Mouse (Mus musculus) G1E (cell line): ENCODE results near the gene Meis2. TPM values are rescaled to one million over a fixed set of nuclear protein-coding genes. Genes with fewer than 3 reads are reported as not detected.

ENCODE experiments used
- ATAC-seq: 2 replicates; pipeline ENCODE4 v1.8.0; 2016; ENCODE audit warnings: mild to moderate bottlenecking; ENCODE audit not compliant: insufficient number of reproducible peaks, poor library complexity, low FRiP score, severe bottlenecking; ENCODE audit errors: extremely low read depth
- DNase-seq: peaks from one replicate; pipeline ENCODE4 v3.0.0; 2012; ENCODE audit warnings: low spot score
- H3K27me3 ChIP-seq: 2 replicates; pipeline ENCODE4 v1.6.1; 2012; ENCODE audit warnings: mild to moderate bottlenecking, low read length, inconsistent platforms; ENCODE audit not compliant: insufficient read depth
- H3K36me3 ChIP-seq: replicated peaks from 2 replicates; pipeline ENCODE3; 2012; ENCODE audit warnings: mild to moderate bottlenecking, inconsistent platforms
- H3K4me1 ChIP-seq: 2 replicates; pipeline ENCODE4 v1.6.1; 2012; ENCODE audit warnings: low read depth, low read length, inconsistent platforms, mixed read lengths; ENCODE audit not compliant: insufficient read depth
- H3K4me3 ChIP-seq: 2 replicates; pipeline ENCODE4 v1.5.1; 2012; ENCODE audit warnings: low read depth, mild to moderate bottlenecking, inconsistent platforms, low read length, moderate library complexity, mixed read lengths
- H3K9me3 ChIP-seq: replicated peaks from 2 replicates; pipeline ENCODE4 v1.6.1; 2012; ENCODE audit warnings: inconsistent platforms
- CTCF ChIP-seq: IDR thresholded peaks from 2 replicates; pipeline ENCODE4 v1.5.1; 2012; ENCODE audit warnings: low read depth, low read length, inconsistent platforms, mixed read lengths
- GATA1 ChIP-seq: IDR thresholded peaks from 2 replicates; pipeline ENCODE4 v1.6.1; 2012; ENCODE audit warnings: borderline replicate concordance, low read length, inconsistent platforms, mixed read lengths
- GATA2 ChIP-seq: IDR thresholded peaks from 2 replicates; pipeline ENCODE4 v1.6.1; 2012; ENCODE audit warnings: low read depth, low read length, inconsistent platforms, borderline replicate concordance
- POLR2AphosphoS5 ChIP-seq: IDR thresholded peaks from 2 replicates; pipeline ENCODE4 v1.6.1; 2012; ENCODE audit warnings: low read depth, low read length, inconsistent platforms; ENCODE audit not compliant: insufficient replicate concordance
- TAL1 ChIP-seq: conservative IDR thresholded peaks from 2 replicates; pipeline ENCODE4 v1.6.1; 2012; ENCODE audit warnings: low read depth, low read length, inconsistent platforms, mixed read lengths
- polyA plus RNA-seq: library from polyadenylated mRNA; stranded (reverse); fragments of >175 nt; gene quantifications from 2 replicates; pipeline ENCODE4 v1.2.3, GENCODE M21; 2012
- total RNA-seq, 2 experiments: library from RNA; stranded (forward) in 1 of 2; stranded (reverse) in 1 of 2; fragments of 200-1000 nt in 1 of 2; fragments of >200 nt in 1 of 2; fragmentation: Nextera tagmentation in 1 of 2; gene quantifications; 2 replicates each; pipeline ENCODE4 v1.2.3; 2014 to 2017

Meis2 gene
- total and polyA plus RNA-seq, 3 experiments, result 0.27 to 4.3 (median 3.2) TPM

- TF ChIP-seq GATA1 (no peak), TAL1 (no peak), GATA2 (no peak), POLR2AphosphoS5 (no peak), CTCF (no peak)
- H3K27me3 ChIP-seq, result no peaks in the 10 kb centered on the region
- DNase-seq (no peak), ATAC-seq (no peak)
- H3K4me1 ChIP-seq, result no peaks in the 10 kb centered on the region
- H3K4me3 ChIP-seq, result no peak overlapping the region
- peaks cover 15% of the 10 kb centered on the region for H3K9me3 ChIP-seq
- no peaks in the 10 kb centered on the region for H3K36me3 ChIP-seq
Measured at GRCm38 (mm10) chr2:116010469-116010868, 55.2 kb downstream of the Meis2 start.

- H3K4me3 ChIP-seq, result no peak overlapping the region
Measured at GRCm38 (mm10) chr2:116010061-116010460, 55.6 kb downstream of the Meis2 start.

DNA sequence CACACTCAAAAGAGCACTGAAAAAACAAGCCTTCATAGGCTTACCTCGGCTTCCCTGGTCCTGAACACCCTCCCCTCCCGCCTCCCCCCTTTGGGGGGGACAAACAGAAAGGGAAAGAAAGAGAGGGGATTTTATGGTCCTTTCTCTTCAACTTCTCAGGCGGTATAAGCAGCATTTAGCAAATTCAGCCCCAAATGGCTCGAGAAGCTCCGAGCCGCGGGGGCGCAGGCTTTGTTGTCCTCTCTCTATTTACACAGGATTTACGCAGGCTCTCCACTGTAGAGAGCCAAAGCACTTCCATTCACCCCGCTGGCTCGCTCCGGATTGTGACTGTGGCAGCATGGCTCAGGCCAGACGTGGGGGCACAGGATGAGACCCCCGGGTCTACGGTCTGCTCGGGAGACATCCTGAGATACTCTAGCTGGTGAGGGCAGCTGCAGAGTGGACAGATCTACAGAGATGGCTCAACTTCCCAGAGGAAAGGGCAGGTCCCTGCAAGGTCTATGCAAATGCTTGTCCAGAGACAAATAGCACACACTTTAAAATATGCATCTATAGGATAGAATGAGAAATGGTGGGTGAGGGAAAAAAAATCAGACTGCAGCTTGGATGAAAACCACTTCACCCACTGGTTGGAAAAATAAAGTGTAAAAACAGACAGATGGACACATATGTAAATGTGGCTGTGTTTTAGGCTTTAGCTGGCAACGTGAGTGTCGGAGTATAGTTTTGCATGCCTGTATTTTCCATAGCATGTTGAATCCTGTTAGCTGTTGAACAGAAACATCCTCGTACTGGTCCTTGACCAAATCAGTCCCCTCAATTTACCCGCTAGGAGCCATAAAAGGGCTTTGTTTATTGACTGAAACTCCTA, 56.3 kb downstream of the Meis2 start:
- no peak for ATAC-seq
- H3K4me3 ChIP-seq, result no peak overlapping the region

More at GRCm38 (mm10) chr2:116010061-116010460, 55.6 kb downstream of the Meis2 start:
- ATAC-seq (no peak), DNase-seq (no peak)
- H3K27me3 ChIP-seq, result no peaks in the 10 kb centered on the region
- no peaks in the 10 kb centered on the region for H3K36me3 ChIP-seq
- TF ChIP-seq CTCF (no peak), POLR2AphosphoS5 (no peak), GATA2 (no peak), GATA1 (no peak), TAL1 (no peak)
- H3K4me1 ChIP-seq, result no peaks in the 10 kb centered on the region
- H3K9me3 ChIP-seq, result peaks cover 17% of the 10 kb centered on the region

GRCm38 (mm10) chr2:116002354-116002753, 63.3 kb downstream of the Meis2 start:
- Histone ChIP-seq H3K9me3 (peaks cover 43% of the 10 kb centered on the region), H3K36me3 (no peaks in the 10 kb centered on the region), H3K4me3 (no peak overlapping the region), H3K27me3 (no peaks in the 10 kb centered on the region), H3K4me1 (no peaks in the 10 kb centered on the region)
- DNase-seq (no peak), ATAC-seq (no peak)
- no peak for TF ChIP-seq CTCF
- TF ChIP-seq POLR2AphosphoS5, result no peak
- no peak for TF ChIP-seq GATA1
- no peak for TF ChIP-seq TAL1
- TF ChIP-seq GATA2, result no peak

More for the DNA sequence above, 56.3 kb downstream of the Meis2 start:
- TF ChIP-seq GATA1, result no peak
- TF ChIP-seq CTCF, result no peak
- no peak for TF ChIP-seq POLR2AphosphoS5
- TF ChIP-seq TAL1, result no peak
- no peak for TF ChIP-seq GATA2
- Histone ChIP-seq H3K27me3 (no peaks in the 10 kb centered on the region), H3K36me3 (no peaks in the 10 kb centered on the region), H3K9me3 (peaks cover 21% of the 10 kb centered on the region), H3K4me1 (no peaks in the 10 kb centered on the region)
- DNase-seq, result no peak

DNA sequence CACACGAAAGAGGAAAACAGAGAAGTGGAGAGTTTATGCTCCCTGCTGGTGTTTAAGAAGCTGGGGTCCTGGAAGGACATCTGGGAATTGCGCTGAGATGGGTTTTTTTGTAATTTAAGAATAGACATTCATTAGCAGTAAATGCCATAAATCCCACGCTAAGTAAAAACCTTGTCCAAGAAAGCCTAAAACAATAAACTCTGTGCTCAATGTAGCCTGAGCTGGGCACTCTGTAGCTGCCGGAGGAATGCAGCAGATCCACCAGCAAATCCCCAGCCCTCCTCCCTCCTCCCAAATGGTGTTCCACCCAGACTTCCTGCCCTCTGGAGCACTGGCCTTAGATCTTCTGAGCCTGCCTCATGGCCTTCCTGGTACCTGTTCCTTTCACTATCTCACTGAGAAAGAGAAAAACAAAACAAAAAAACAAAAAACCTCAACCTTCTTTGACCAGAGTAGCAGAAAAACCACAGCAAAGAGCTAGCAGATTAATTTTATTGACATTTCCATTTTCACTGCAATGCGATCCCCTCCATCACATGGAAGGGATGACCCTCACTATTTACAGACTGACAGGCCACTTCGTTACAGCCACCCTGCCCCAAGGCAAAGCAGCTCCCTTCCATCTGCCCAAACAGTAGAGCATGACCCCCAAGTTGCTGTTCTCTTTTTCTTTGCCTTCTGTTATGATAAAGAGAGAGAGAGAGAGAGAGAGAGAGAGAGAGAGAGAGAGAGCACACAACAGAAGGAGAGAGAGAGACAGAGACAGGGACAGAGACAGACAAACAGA, 64.1 kb downstream of the Meis2 start:
- H3K4me3 ChIP-seq, result no peak overlapping the region
- no peak for ATAC-seq
- no peak for TF ChIP-seq GATA1
- TF ChIP-seq CTCF, result no peak
- no peak for TF ChIP-seq POLR2AphosphoS5
- no peak for TF ChIP-seq TAL1
- no peak for TF ChIP-seq GATA2
- no peaks in the 10 kb centered on the region for H3K36me3 ChIP-seq
- H3K27me3 ChIP-seq, result no peaks in the 10 kb centered on the region
- H3K9me3 ChIP-seq, result peaks cover 43% of the 10 kb centered on the region
- no peak for DNase-seq
- no peaks in the 10 kb centered on the region for H3K4me1 ChIP-seq

DNA sequence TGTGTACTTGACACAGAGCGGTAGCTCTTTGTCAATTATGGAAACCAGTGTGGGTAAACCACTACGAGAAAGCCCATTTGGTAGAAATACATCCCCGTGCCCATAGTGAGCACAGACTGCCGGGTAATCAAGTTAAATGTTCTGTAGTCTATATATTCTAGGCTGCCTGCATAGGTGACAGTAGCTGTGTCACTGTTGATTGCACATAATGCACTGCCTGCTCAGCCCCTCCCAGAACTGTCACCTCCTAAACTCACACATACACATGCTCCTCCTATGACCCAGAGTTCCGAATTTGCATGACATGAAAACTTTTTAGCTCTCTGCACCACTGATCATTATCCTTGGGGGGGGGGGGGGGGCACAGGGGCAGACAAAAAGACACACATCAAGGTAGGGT, 65.1 kb downstream of the Meis2 start:
- no peaks in the 10 kb centered on the region for H3K4me1 ChIP-seq
- ATAC-seq, result no peak
- TF ChIP-seq TAL1, result no peak
- no peak for TF ChIP-seq POLR2AphosphoS5
- no peak for TF ChIP-seq CTCF
- no peak for TF ChIP-seq GATA1
- TF ChIP-seq GATA2, result no peak
- no peaks in the 10 kb centered on the region for H3K36me3 ChIP-seq
- H3K9me3 ChIP-seq, result peaks cover 40% of the 10 kb centered on the region
- no peak for DNase-seq
- H3K4me3 ChIP-seq, result no peak overlapping the region
- no peaks in the 10 kb centered on the region for H3K27me3 ChIP-seq
